ENCODE assay signal across 16 mouse cellular contexts in genomic region chr13:45211241-45211640, GRCm38 (mm10).
"Had no signal": no experiment of that assay in that cellular context is flagged by ENCODE, and none has a peak within 500 bp of the region (broad histone marks: within the 10 kb centered on the region; RNA-seq: fewer than 3 reads in every experiment).

No protein-coding gene starts in this region.

- H3K27ac ChIP-seq: neural tube, embryonic 13.5 days; neural tube, embryonic 15.5 days; stomach, embryonic 15.5 days; stomach, postnatal 0 days had no signal

- H3K9ac ChIP-seq: neural tube, embryonic 13.5 days; neural tube, embryonic 15.5 days; stomach, embryonic 15.5 days had no signal

- H3K36me3 ChIP-seq: neural tube, embryonic 13.5 days; neural tube, embryonic 15.5 days; stomach, embryonic 15.5 days had no signal

- H3K9me3 ChIP-seq: neural tube, embryonic 13.5 days; neural tube, embryonic 15.5 days; stomach, embryonic 15.5 days had no signal

- DNase-seq: retina, postnatal 1 day; right cerebral cortex, adult 18-20 months; right cerebral cortex, postnatal 14 days; right cerebral cortex, postnatal 25 days; right cerebral cortex, postnatal 4 days; spleen, adult 18-20 months; thymus, adult 18-20 months; thymus, adult 2 months; thymus, postnatal 14 days; thymus, postnatal 25 days; thymus, postnatal 36 days; thymus, postnatal 4 days had no signal

- H3K4me3 ChIP-seq: neural tube, embryonic 13.5 days; neural tube, embryonic 15.5 days; stomach, embryonic 15.5 days had no signal

- H3K4me1 ChIP-seq: stomach, embryonic 15.5 days had no signal

- H3K4me2 ChIP-seq: neural tube, embryonic 13.5 days; neural tube, embryonic 15.5 days; stomach, embryonic 15.5 days had no signal

- H3K27me3 ChIP-seq: neural tube, embryonic 13.5 days; neural tube, embryonic 15.5 days; stomach, embryonic 15.5 days had no signal
